Mouse (Mus musculus): ENCODE results near the gene Me1.
A peak's percentile ranks its signal among the peaks of the same experiment; 100 is the strongest.

The Me1 gene

DNA sequence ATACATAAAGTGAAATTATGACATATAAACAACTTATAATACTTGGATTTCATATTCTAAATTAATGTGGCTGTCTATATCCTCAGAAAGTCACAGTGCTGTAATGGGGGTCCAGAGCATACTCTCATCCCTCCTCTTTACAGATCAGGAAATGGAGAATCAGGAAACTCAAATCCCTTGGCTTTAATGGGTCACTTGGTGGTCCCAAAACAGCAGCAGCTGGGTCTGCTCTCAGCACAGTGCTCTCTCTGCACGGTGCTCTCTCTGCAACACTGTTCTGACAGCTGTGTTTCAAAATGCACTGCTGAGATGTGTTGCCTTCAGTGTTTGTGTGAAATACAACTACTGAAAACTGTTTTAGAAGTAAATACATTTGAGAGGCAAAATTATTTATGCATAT lies 43.6 kb downstream of the Me1 start:
- no peaks in the 10 kb centered on the region for H3K36me3 ChIP-seq (ENCODE audit: control insufficient read depth, insufficient read depth, low read length, poor library complexity, severe bottlenecking)
- no peaks in the 10 kb centered on the region for H3K27me3 ChIP-seq (ENCODE audit: control insufficient read depth, insufficient read depth, low read length, poor library complexity, severe bottlenecking)
- DNase-seq (ENCODE audit: low read depth, low spot score): no peak

DNA sequence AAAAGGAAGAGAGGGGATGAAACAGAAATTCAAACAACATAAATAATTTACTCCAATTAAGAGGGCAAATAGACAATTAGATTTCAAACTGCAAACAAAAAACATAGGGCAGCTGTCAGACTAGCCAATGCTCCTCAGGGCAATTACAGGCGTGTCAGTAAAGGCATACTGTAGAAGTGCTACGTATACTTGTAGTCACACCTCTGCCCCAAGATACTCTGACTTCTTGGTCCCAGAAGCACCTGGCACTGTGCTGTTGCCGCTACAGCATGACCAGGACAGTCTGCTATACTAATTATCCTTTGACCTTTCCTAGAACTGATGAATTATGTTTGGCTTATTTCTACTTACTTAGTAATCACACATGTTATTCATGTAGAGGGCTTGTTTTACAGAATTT lies 44.5 kb downstream of the Me1 start:
- no peak for DNase-seq (ENCODE audit: low read depth, low spot score)
- no peaks in the 10 kb centered on the region for H3K27me3 ChIP-seq (ENCODE audit: control insufficient read depth, insufficient read depth, low read length, poor library complexity, severe bottlenecking)
- H3K36me3 ChIP-seq (ENCODE audit: control insufficient read depth, insufficient read depth, low read length, poor library complexity, severe bottlenecking): no peaks in the 10 kb centered on the region

DNA sequence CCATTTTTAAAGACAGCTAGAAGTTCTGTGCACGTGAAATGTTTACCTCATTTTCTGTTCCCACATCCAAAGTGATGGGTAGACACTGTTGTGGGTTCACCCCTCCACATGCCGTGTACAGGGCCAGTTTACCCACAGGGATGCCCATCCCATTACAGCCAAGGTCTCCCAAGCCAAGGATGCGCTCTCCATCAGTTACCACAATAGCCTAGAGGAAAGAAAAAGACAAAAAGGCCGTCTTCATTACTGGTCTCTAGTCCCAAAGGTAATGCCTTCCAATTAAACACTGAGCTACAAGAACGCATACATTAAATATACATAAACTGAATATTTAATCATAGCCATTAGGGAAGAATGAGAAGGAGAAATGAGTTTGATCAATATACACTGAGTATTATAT lies 44.9 kb downstream of the Me1 start:
- no peaks in the 10 kb centered on the region for H3K27me3 ChIP-seq (ENCODE audit: control insufficient read depth, insufficient read depth, low read length, poor library complexity, severe bottlenecking)
- no peak for DNase-seq (ENCODE audit: low read depth, low spot score)
- no peaks in the 10 kb centered on the region for H3K36me3 ChIP-seq (ENCODE audit: control insufficient read depth, insufficient read depth, low read length, poor library complexity, severe bottlenecking)

DNA sequence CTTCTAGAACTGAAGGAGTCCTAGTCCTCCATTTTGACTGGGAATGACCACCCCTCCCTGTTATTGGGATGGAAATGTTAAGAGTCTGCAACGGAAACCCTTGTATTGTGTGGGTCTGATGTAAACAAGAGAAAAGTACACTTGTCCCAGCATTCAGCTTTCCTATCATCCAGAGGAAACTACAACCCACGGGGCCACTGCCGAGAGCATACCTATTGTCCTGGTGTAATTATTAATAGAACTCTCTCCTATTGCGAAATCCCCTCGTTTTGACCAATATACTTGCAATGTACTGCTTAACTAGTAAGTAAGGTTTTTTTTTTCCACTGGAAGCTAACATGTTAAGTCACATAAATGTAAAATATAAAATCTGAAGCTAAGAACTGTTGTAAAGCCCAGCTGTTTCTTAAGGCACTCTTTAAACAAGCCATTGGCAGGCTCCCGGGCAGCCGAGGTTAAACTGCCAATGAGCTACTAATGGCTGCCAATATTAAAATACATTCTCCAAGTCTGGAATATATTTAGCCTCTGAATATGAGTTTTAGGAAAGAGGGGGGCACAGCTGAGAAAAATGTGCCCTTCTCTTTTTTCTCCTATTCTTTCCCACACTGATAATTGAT lies 47.7 kb downstream of the Me1 start:
- no peaks in the 10 kb centered on the region for H3K27me3 ChIP-seq (ENCODE audit: control insufficient read depth, insufficient read depth, low read length, poor library complexity, severe bottlenecking)
- no peak for DNase-seq (ENCODE audit: low read depth, low spot score)
- no peaks in the 10 kb centered on the region for H3K36me3 ChIP-seq (ENCODE audit: control insufficient read depth, insufficient read depth, low read length, poor library complexity, severe bottlenecking)

DNA sequence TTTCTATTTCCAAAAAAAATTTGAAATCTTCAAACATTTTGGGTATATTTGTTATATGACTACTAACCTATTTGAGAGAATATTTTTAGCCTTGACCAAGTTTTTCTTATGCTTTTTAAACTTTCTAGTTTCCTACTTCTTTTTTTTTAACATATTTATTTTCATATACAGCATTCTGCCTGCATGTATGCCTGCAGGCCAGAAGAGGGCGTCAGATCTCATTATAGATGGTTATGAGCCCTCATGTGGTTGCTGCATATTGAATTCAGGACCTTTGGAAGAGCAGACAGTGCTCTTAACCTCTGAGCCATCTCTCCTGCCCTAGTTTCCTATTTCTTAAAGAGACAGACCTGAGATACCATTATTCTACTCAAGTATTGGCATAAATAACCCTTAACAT lies 48.9 kb downstream of the Me1 start:
- no peaks in the 10 kb centered on the region for H3K27me3 ChIP-seq (ENCODE audit: control insufficient read depth, insufficient read depth, low read length, poor library complexity, severe bottlenecking)
- H3K36me3 ChIP-seq (ENCODE audit: control insufficient read depth, insufficient read depth, low read length, poor library complexity, severe bottlenecking): no peaks in the 10 kb centered on the region
- no peak for DNase-seq (ENCODE audit: low read depth, low spot score)

DNA sequence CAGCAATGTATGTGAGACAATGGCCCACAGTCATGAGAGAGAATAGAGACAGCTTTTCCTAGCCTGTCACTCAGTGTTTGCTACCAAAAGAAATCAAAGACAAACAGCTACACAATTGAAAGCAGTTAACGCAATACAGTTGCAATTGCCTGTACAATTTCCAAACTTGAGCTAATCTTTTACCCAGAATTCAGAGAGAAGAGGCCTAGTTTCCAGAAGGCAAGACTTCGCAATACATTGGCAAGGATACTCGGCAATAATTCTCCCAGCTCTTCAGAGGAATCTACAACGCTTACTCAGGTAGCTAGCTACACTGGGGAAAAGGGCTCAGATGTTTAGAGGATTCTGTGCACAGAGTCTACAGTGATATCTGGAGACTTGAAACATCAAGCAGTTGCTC lies 52.3 kb downstream of the Me1 start:
- Histone ChIP-seq H3K27me3 (ENCODE audit: control insufficient read depth, insufficient read depth, low read length, poor library complexity, severe bottlenecking) (no peaks in the 10 kb centered on the region), H3K36me3 (ENCODE audit: control insufficient read depth, insufficient read depth, low read length, poor library complexity, severe bottlenecking) (no peaks in the 10 kb centered on the region)
- no peak for DNase-seq (ENCODE audit: low read depth, low spot score)

DNA sequence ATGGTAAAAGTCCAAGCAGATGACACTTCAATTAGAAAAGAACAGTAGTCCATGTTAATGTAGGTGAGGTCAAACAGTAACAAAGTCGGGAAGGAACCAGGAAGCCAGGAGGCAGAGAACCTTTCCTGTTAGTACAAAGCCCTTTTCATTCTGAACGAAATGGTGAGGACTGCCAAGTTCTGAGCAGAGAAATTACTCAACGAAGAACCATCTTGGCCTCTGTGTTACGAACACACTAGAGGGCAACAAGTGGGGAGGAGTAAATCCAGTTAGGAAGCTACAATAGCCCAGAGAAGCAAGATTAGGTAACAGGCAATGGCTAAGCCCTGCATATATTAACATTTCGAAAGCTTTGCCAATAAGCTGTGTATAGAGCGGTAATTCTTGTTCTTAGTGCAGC lies 57.0 kb downstream of the Me1 start:
- no peaks in the 10 kb centered on the region for H3K36me3 ChIP-seq (ENCODE audit: control insufficient read depth, insufficient read depth, low read length, poor library complexity, severe bottlenecking)
- no peaks in the 10 kb centered on the region for H3K27me3 ChIP-seq (ENCODE audit: control insufficient read depth, insufficient read depth, low read length, poor library complexity, severe bottlenecking)
- no peak for DNase-seq (ENCODE audit: low read depth, low spot score)

DNA sequence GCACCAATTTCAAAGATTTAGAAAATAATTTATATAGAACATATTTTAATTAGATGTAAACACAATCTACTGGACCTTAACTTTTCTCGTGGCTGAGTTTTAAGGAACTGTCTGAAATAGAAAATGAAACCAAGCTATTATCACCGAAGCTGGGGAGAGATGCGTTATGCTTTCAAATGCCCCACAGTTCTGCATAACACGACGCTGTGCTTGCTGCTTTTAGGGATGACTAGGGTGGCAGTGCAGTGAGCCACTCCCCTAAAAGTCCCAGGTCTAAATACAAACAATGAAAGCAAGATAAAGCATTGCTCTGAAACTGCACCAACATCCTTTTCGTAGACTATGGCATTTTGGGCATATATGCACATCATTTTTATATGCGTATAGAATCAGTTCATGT lies 64.6 kb downstream of the Me1 start:
- H3K27me3 ChIP-seq (ENCODE audit: control insufficient read depth, insufficient read depth, low read length, poor library complexity, severe bottlenecking): no peaks in the 10 kb centered on the region
- no peaks in the 10 kb centered on the region for H3K36me3 ChIP-seq (ENCODE audit: control insufficient read depth, insufficient read depth, low read length, poor library complexity, severe bottlenecking)
- DNase-seq (ENCODE audit: low read depth, low spot score): peak; percentile 41

DNA sequence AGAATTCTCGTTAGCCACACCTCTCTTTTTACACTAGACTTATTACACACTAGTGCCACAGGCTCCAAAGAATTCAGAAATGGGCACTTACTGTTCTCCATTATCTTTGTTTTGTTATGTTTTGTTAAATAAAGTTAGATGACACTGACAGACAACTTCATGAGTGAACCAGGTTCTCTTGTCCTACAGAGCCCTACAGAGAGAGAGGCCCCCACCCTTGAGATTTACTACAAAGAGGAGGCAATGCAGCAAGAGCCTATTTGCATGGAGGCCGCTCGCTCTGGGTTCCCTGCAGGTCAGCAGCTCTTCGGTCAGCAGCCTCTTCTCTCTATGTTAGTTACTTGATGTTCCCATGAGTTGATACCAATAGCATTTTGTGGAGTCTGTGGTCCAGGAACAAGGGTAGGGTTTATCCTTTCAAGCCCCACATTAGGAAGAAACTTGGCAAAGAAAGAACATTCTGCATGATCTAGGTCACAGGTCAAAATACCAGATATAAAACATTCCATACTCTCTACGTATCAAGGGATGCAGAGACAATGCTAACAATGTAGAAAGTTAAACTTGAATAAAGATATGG lies 65.3 kb downstream of the Me1 start:
- DNase-seq (ENCODE audit: low read depth, low spot score): no peak
- H3K36me3 ChIP-seq (ENCODE audit: control insufficient read depth, insufficient read depth, low read length, poor library complexity, severe bottlenecking): no peaks in the 10 kb centered on the region
- no peaks in the 10 kb centered on the region for H3K27me3 ChIP-seq (ENCODE audit: control insufficient read depth, insufficient read depth, low read length, poor library complexity, severe bottlenecking)

DNA sequence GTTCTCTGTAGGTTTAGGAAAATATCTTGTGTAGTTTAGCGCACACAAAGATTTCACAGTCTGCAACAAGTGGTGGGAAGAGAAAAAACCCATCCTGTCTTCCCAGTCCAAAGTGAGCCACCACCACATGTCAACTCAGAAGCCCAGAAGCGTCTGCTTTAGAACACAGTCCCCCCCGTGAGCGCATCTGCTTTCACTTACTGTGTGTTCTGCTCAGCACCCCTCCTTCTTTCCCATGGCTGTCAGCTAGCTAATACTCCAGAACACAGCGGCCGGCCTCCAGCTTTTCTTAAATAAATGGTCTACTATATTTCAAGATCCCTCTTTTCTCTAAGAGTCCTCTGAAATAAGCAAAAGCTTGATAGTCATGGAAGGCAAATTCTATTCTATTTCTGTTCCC lies 66.4 kb downstream of the Me1 start:
- no peaks in the 10 kb centered on the region for H3K36me3 ChIP-seq (ENCODE audit: control insufficient read depth, insufficient read depth, low read length, poor library complexity, severe bottlenecking)
- H3K27me3 ChIP-seq (ENCODE audit: control insufficient read depth, insufficient read depth, low read length, poor library complexity, severe bottlenecking): no peaks in the 10 kb centered on the region
- no peak for DNase-seq (ENCODE audit: low read depth, low spot score)

DNA sequence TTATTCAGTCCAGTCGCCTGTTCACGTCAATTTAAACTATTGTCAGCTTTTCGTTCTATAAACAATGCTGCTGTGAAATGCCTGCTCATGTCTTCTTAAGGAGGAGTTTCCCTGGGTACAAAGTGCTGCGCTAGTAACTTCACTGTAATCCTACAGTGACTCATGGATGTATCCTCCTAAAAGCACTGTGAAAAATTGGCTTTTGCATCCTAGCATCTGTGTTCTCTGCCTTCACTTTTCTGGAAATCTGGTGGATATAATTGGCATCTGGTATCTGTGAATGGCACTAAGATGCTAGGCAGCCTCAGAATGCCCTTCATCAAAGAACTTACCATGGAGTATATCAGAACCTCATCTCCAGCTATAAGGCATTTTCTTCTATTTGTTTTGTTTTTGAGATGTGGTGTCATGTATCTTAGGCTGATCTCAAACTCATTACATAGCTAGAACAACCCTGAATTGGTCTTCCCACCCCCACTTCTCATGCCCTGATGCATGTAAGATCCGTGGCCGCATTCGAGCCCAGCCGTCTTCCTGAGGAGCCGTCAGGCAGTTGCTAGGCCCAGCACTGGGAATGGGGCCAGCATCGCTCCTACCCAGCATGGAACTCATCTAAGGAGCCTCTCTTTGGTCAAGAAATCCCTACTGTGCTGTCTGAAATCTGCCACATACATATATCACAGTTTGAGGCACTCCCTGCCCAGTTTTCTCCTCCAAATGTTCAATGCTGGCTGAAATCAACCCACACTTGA lies 67.8 kb downstream of the Me1 start:
- no peaks in the 10 kb centered on the region for H3K36me3 ChIP-seq (ENCODE audit: control insufficient read depth, insufficient read depth, low read length, poor library complexity, severe bottlenecking)
- H3K27me3 ChIP-seq (ENCODE audit: control insufficient read depth, insufficient read depth, low read length, poor library complexity, severe bottlenecking): no peaks in the 10 kb centered on the region
- no peak for DNase-seq (ENCODE audit: low read depth, low spot score)

DNA sequence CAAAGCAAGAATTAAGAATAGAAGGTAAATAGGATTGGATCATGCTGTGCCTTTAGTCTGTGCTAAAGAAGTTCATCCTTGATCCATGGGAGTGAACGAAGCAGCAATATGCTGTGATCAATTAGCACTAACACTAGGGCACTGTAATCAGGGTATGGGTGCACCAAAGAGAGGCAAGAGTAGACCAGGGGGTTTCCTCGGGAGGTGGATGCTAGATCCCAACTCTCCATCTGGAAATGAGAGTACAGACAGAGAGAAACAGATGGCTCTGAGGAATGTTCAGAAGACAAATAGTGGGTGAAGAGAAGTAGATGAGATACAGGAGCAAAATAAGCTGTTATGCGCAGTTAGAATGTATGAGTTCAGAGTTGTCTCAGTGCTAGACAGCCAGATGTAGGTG lies 68.8 kb downstream of the Me1 start:
- Histone ChIP-seq H3K36me3 (ENCODE audit: control insufficient read depth, insufficient read depth, low read length, poor library complexity, severe bottlenecking) (no peaks in the 10 kb centered on the region), H3K27me3 (ENCODE audit: control insufficient read depth, insufficient read depth, low read length, poor library complexity, severe bottlenecking) (no peaks in the 10 kb centered on the region)
- DNase-seq (ENCODE audit: low read depth, low spot score): no peak

DNA sequence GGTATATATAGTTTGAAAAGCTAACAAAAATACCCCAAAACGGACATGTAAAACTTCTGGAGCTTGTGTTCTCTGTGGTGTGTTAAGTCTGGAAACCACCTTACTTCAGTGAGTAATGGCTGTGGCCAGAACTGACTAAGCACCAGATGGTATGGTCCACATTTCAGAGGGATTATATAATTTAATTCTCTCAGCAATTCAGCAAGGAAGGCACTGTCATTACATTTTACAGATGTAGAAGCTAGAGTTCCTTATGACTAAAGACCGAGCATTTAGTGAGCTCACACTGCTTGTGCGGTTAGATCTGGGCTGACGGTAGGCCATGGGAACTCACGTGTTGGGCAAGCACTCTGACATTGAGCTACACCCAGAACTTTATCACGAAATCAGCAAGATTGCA lies 71.0 kb downstream of the Me1 start:
- DNase-seq (ENCODE audit: low read depth, low spot score): no peak
- Histone ChIP-seq H3K36me3 (ENCODE audit: control insufficient read depth, insufficient read depth, low read length, poor library complexity, severe bottlenecking) (no peaks in the 10 kb centered on the region), H3K27me3 (ENCODE audit: control insufficient read depth, insufficient read depth, low read length, poor library complexity, severe bottlenecking) (no peaks in the 10 kb centered on the region)

DNA sequence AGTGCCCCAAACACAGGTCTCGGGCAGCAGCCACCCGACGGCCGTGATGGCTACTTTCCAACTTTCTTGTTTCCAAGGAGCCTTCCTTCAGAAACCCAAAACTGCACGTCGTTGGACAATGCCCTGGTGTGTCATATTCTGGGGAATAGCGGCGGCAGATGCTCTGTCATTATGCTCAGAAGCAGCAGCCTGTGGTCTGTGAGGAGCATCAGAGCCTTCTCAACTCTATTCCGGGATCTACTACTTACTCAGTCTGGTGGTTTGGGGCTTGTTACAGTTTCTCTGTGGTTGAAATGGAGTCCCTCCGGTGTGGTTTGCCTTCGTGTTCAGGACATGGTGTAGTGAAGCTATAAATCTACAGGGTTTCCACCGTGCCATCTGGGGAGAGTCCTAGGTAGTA lies 71.7 kb downstream of the Me1 start:
- H3K36me3 ChIP-seq (ENCODE audit: control insufficient read depth, insufficient read depth, low read length, poor library complexity, severe bottlenecking): no peaks in the 10 kb centered on the region
- DNase-seq (ENCODE audit: low read depth, low spot score): no peak
- no peaks in the 10 kb centered on the region for H3K27me3 ChIP-seq (ENCODE audit: control insufficient read depth, insufficient read depth, low read length, poor library complexity, severe bottlenecking)

DNA sequence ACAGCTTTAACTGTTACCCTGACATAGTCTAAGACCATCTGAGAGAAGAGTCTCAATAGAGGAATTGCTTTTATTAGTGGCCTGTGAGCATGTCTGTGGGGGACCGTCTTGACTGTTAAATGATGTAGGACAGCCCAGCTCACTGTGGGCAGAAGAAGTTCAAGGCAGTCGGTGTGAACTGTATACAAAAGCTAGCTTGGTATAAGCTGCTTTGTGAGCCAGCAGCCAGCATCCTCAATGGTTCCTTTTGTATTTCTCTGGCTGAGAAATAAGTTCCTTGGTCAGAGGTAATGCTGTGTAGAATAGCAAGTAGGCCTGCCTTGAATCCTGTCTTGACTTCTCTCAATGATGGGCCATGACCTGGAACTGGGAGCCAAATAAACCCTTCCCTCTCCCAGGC lies 73.7 kb downstream of the Me1 start:
- Histone ChIP-seq H3K27me3 (ENCODE audit: control insufficient read depth, insufficient read depth, low read length, poor library complexity, severe bottlenecking) (no peaks in the 10 kb centered on the region), H3K36me3 (ENCODE audit: control insufficient read depth, insufficient read depth, low read length, poor library complexity, severe bottlenecking) (no peaks in the 10 kb centered on the region)
- no peak for DNase-seq (ENCODE audit: low read depth, low spot score)

Measured in splenic B cell, adult 2 months (primary cell).